Comparison of ENCODE assay signal across 28 mouse cellular contexts in genomic region chr3:98613963-98614362, GRCm38 (mm10). TPM values are rescaled to one million over a fixed set of nuclear protein-coding genes. Genes with fewer than 3 reads are reported as not detected.
"Had no signal": no experiment of that assay in that cellular context is flagged by ENCODE, and none has a peak within 500 bp of the region (broad histone marks: within the 10 kb centered on the region; RNA-seq: fewer than 3 reads in every experiment).

No protein-coding gene starts in this region.

- DNase-seq: kidney, adult 8-10 months; kidney, postnatal 4 days; left cerebral cortex, postnatal 4 days; lung, adult 18-20 months; lung, postnatal 14 days; midbrain, embryonic 14.5 days; thymus, adult 18-20 months; thymus, postnatal 36 days had no signal

- H3K27ac ChIP-seq: limb, embryonic 12.5 days; limb, embryonic 15.5 days; liver, embryonic 15.5 days; lung, embryonic 15.5 days; macrophage; neural tube, embryonic 13.5 days had no signal

- H3K4me1 ChIP-seq: limb, embryonic 12.5 days; limb, embryonic 15.5 days; liver, embryonic 15.5 days; lung, embryonic 15.5 days; neural tube, embryonic 13.5 days had no signal

- H3K4me3 ChIP-seq: limb, embryonic 12.5 days; limb, embryonic 15.5 days; liver, embryonic 15.5 days; lung, embryonic 15.5 days; neural tube, embryonic 13.5 days had no signal

- H3K27me3 ChIP-seq: limb, embryonic 12.5 days; limb, embryonic 15.5 days; liver, embryonic 15.5 days; lung, embryonic 15.5 days; neural tube, embryonic 13.5 days had no signal

- H3K9ac ChIP-seq: limb, embryonic 12.5 days; limb, embryonic 15.5 days; liver, embryonic 15.5 days; lung, embryonic 15.5 days; neural tube, embryonic 13.5 days had no signal

- H3K36me3 ChIP-seq: limb, embryonic 12.5 days; limb, embryonic 15.5 days; liver, embryonic 15.5 days; lung, embryonic 15.5 days; neural tube, embryonic 13.5 days had no signal

- ATAC-seq: intestine, postnatal 0 days had no signal

- H3K4me2 ChIP-seq: limb, embryonic 12.5 days; limb, embryonic 15.5 days; liver, embryonic 11.5 days; liver, embryonic 15.5 days; lung, embryonic 15.5 days; neural tube, embryonic 13.5 days had no signal

- H3K9me3 ChIP-seq: limb, embryonic 12.5 days; limb, embryonic 15.5 days; liver, embryonic 15.5 days; lung, embryonic 15.5 days; neural tube, embryonic 13.5 days had no signal

RNA-seq across cellular contexts. Expression of gene Hsd3b5, which starts 16.1 kb away (rescaled TPM):
- total RNA-seq: layer of hippocampus, adult 18-20 months; layer of hippocampus, postnatal 14 days; left cerebral cortex, adult 8-10 months; left cerebral cortex, postnatal 14 days; left cerebral cortex, postnatal 4 days; megakaryocyte, adult 5-6 weeks; midbrain, postnatal 0 days had no signal
- polyA plus RNA-seq: intestine, embryonic 14.5 days; intestine, postnatal 0 days; limb, embryonic 12.5 days; limb, embryonic 15.5 days; liver, embryonic 11.5 days; lung, embryonic 15.5 days; macrophage; midbrain, embryonic 14.5 days; midbrain, postnatal 0 days; neural tube, embryonic 13.5 days; small intestine, adult 2 months; spleen, adult 2 months; stomach, embryonic 16.5 days; testis, adult 2 months; urinary bladder, adult 2 months had no signal

RNA-seq across cellular contexts. Expression of gene Gm10681, which starts 25.4 kb away (rescaled TPM):
- total RNA-seq: layer of hippocampus, adult 18-20 months; layer of hippocampus, postnatal 14 days; left cerebral cortex, adult 8-10 months; left cerebral cortex, postnatal 14 days; left cerebral cortex, postnatal 4 days; megakaryocyte, adult 5-6 weeks; midbrain, postnatal 0 days had no signal
- polyA plus RNA-seq: intestine, embryonic 14.5 days; intestine, postnatal 0 days; limb, embryonic 12.5 days; limb, embryonic 15.5 days; macrophage; midbrain, embryonic 14.5 days; midbrain, postnatal 0 days; neural tube, embryonic 13.5 days; small intestine, adult 2 months; spleen, adult 2 months; stomach, embryonic 16.5 days; urinary bladder, adult 2 months had no signal
